In genomic region chr12:97397850-97398581, GRCm38 (mm10) we compare ENCODE assay signal across 22 mouse cellular contexts.
DNase-seq lines count a peak whose midpoint lies in the region; ATAC-seq and TF ChIP-seq lines count a peak whose summit lies in the region.
"Had no signal": no experiment of that assay in that cellular context is flagged by ENCODE, and none has a peak within 500 bp of the region (broad histone marks: within the 10 kb centered on the region; RNA-seq: fewer than 3 reads in every experiment).

No protein-coding gene starts in this region.

- no peak overlapping the region for H3K9ac ChIP-seq in limb, embryonic 14.5 days (ENCODE audit: low read depth, low read length, severe bottlenecking)
- H3K9ac ChIP-seq: hindbrain, embryonic 15.5 days; intestine, embryonic 15.5 days; limb, embryonic 13.5 days; liver, embryonic 14.5 days had no signal

- no peak for TF ChIP-seq POLR2A in limb, embryonic 14.5 days (IDR thresholded peaks at IDR 0.05; ENCODE audit: borderline replicate concordance, extremely low read depth, insufficient read depth, insufficient read length)

- WGBS in limb, embryonic 14.5 days: 60% methylated on average over 5 of the region's 7 CpGs
- 74% methylated on average over 5 of the region's 7 CpGs for WGBS in limb, embryonic 10.5 days

- no peaks in the 10 kb centered on the region for H3K4me1 ChIP-seq in limb, embryonic 14.5 days (ENCODE audit: control insufficient read depth, insufficient read depth, low read length)
- no peaks in the 10 kb centered on the region for H3K4me1 ChIP-seq in limb, embryonic 10.5 days
- H3K4me1 ChIP-seq: intestine, embryonic 15.5 days; limb, embryonic 13.5 days had no signal

- peak; percentile 65 for ATAC-seq in frontal cortex, adult (ENCODE audit: low TSS enrichment)
- no peak for ATAC-seq in limb, embryonic 14.5 days (ENCODE audit: low FRiP score, low read depth)
- ATAC-seq: intestine, embryonic 15.5 days; midbrain, embryonic 16.5 days had no signal

- no peak overlapping the region for H3K27ac ChIP-seq in limb, embryonic 14.5 days (replicated peaks; ENCODE audit: low read depth, low read length)
- H3K27ac ChIP-seq in limb, embryonic 10.5 days: no peak overlapping the region
- H3K27ac ChIP-seq: heart, adult 2 months; hindbrain, embryonic 15.5 days; intestine, embryonic 15.5 days; limb, embryonic 13.5 days; liver, embryonic 14.5 days had no signal

- no peak for DNase-seq in frontal cortex, postnatal 25 days (ENCODE audit: low spot score in 2 of 2)
- DNase-seq in limb, embryonic 14.5 days (ENCODE audit: low spot score): peak; percentile 8
- no peak for DNase-seq in limb, embryonic 10.5 days (ENCODE audit: low spot score)
- DNase-seq in urinary bladder, postnatal 14 days (ENCODE audit: low spot score): peak; percentile 5
- no peak for DNase-seq in urinary bladder, postnatal 36 days (ENCODE audit: low spot score in 2 of 2)
- no peak for DNase-seq in ovary, postnatal 10 days (ENCODE audit: low spot score)
- DNase-seq: adrenal gland, postnatal 36 days; B cell, adult 2 months; cerebellum, adult 8-10 months; gastrocnemius, postnatal 25 days; heart, adult 2 months; heart, postnatal 4 days; lung, postnatal 14 days; retina, postnatal 1 day; spleen, adult 18-20 months; thymus, postnatal 36 days had no signal

- H3K27me3 ChIP-seq in limb, embryonic 14.5 days (ENCODE audit: control insufficient read depth, insufficient read depth, low read length): no peaks in the 10 kb centered on the region
- no peaks in the 10 kb centered on the region for H3K27me3 ChIP-seq in limb, embryonic 10.5 days (ENCODE audit: low read depth, poor library complexity, severe bottlenecking)
- H3K27me3 ChIP-seq: hindbrain, embryonic 15.5 days; intestine, embryonic 15.5 days; limb, embryonic 13.5 days had no signal

- no peak overlapping the region for H3K4me3 ChIP-seq in limb, embryonic 14.5 days (replicated peaks; ENCODE audit: low read length)
- no peak overlapping the region for H3K4me3 ChIP-seq in limb, embryonic 10.5 days
- H3K4me3 ChIP-seq: heart, adult 2 months; hindbrain, embryonic 15.5 days; intestine, embryonic 15.5 days; limb, embryonic 13.5 days had no signal

- H3K4me2 ChIP-seq in limb, embryonic 14.5 days (replicated peaks; ENCODE audit: low read depth, low read length, severe bottlenecking): no peak overlapping the region
- H3K4me2 ChIP-seq: hindbrain, embryonic 15.5 days; intestine, embryonic 15.5 days; limb, embryonic 13.5 days had no signal

- no peaks in the 10 kb centered on the region for H3K9me3 ChIP-seq in limb, embryonic 14.5 days (ENCODE audit: control insufficient read depth, low read length)
- H3K9me3 ChIP-seq in limb, embryonic 10.5 days (replicated peaks): no peaks in the 10 kb centered on the region
- H3K9me3 ChIP-seq: hindbrain, embryonic 15.5 days; intestine, embryonic 15.5 days; limb, embryonic 13.5 days had no signal

- no peaks in the 10 kb centered on the region for H3K36me3 ChIP-seq in limb, embryonic 14.5 days (ENCODE audit: control insufficient read depth, insufficient read depth, low read length)
- H3K36me3 ChIP-seq in limb, embryonic 10.5 days: no peaks in the 10 kb centered on the region
- H3K36me3 ChIP-seq: hindbrain, embryonic 15.5 days; intestine, embryonic 15.5 days; limb, embryonic 13.5 days had no signal

Comparison
In these comparisons a context has a peak if more than half of its experiments do, and no peak if none do; other contexts are left out.
1. DNase-seq: peak in limb, embryonic 14.5 days (single experiment) and urinary bladder, postnatal 14 days (single experiment); none in frontal cortex, postnatal 25 days (0 of 2), limb, embryonic 10.5 days (single experiment), urinary bladder, postnatal 36 days (0 of 2) and ovary, postnatal 10 days (single experiment).